In genomic region chr11:70451797-70452498, GRCm38 (mm10) we compare ENCODE assay signal across 1 mouse cellular context.
TF ChIP-seq lines count a peak whose summit lies in the region.

TSS of gene Med11 (plus strand) at chr11:70451919.

TF ChIP-seq in CH12.LX, 34 proteins besides CTCF, POLR2A, EP300 and RAD21 (continued from another document):
- TF ChIP-seq UBTF (IDR thresholded peaks at IDR 0.05; ENCODE audit: low read depth, low read length) (peak; percentile 30; the same call in 1 of the 2 replicates), TBP (conservative IDR thresholded peaks at IDR 0.05; ENCODE audit: low read depth, low read length) (peak; percentile 52; the same call in 1 of the 2 replicates), MEF2A (IDR thresholded peaks at IDR 0.05; ENCODE audit: borderline replicate concordance, low read depth, low read length) (peak; percentile 76), E2F4 (IDR thresholded peaks at IDR 0.05; ENCODE audit: insufficient replicate concordance, low read depth, low read length) (peak; percentile 67; the same call in 1 of the 2 replicates), MYC (IDR thresholded peaks at IDR 0.05; ENCODE audit: low read depth, low read length) (peak; percentile 100), TCF12 (IDR thresholded peaks at IDR 0.05; ENCODE audit: low read depth, low read length) (peak; percentile 78), SIN3A (IDR thresholded peaks at IDR 0.05; ENCODE audit: low read length) (peak; percentile 95), JUN (IDR thresholded peaks at IDR 0.05; ENCODE audit: insufficient read depth, low read depth, low read length) (no peak; the same call in 1 of the 2 replicates), KAT2A (IDR thresholded peaks at IDR 0.05; ENCODE audit: insufficient replicate concordance, low read length) (peak; percentile 96; the same call in 1 of the 2 replicates), SMC3 (IDR thresholded peaks at IDR 0.05; ENCODE audit: low read depth, low read length) (peak; percentile 86), CHD2 (IDR thresholded peaks at IDR 0.05; ENCODE audit: low read length) (0 out of 2 replicates have a peak, but pooled peaks have one; percentile 53), CHD1 (IDR thresholded peaks at IDR 0.05; ENCODE audit: low read depth, low read length) (no peak; the same call in 1 of the 2 replicates), POLR2AphosphoS2 (IDR thresholded peaks at IDR 0.05; ENCODE audit: low read depth, low read length) (peak; percentile 89; the same call in 1 of the 2 replicates), USF1 (IDR thresholded peaks at IDR 0.05; ENCODE audit: low read depth, low read length) (peak; percentile 72)
